ENCODE assay signal across 23 mouse cellular contexts in the genomic region with DNA sequence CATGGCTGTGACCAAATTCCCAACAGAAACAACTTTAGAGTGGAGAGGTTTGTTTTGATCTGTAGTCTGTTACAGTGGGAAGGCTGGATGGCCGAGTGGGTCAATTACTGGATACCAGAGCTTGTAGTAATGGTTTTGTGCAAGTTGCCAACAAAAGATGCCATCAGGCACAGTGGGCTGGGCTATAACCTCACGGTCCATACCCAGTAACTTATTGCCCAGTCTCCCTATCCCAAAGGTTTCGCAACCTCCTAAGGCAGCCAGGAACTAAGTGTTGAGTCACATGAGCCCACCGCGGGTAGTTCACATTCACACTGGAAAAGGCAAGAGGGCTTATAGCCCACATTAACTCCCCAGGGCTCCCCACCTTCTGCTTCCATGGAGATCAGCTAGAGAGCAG. TPM values are rescaled to one million over a fixed set of nuclear protein-coding genes. Genes with fewer than 3 reads are reported as not detected.
A peak's percentile ranks its signal among the peaks of the same experiment; 100 is the strongest.
DNase-seq lines count a peak whose midpoint lies in the region; TF ChIP-seq lines count a peak whose summit lies in the region.
"Had no signal": no experiment of that assay in that cellular context is flagged by ENCODE, and none has a peak within 500 bp of the region (broad histone marks: within the 10 kb centered on the region; RNA-seq: fewer than 3 reads in every experiment).

No protein-coding gene starts in this region.

- DNase-seq in kidney, postnatal 36 days, result peak; percentile 18 to 49
- no peak for DNase-seq in kidney, adult 18-20 months
- DNase-seq in Muller cell, postnatal 12 days (ENCODE audit: inconsistent ontology term), result peak; percentile 52
- no peak for DNase-seq in embryonic facial prominence, embryonic 10.5 days (ENCODE audit: low spot score)
- DNase-seq in thymus, postnatal 36 days, result no peak
- DNase-seq: adrenal gland, postnatal 14 days; cerebellum, adult 18-20 months; cerebellum, adult 9-11 months; cerebellum, postnatal 36 days; gastrocnemius, postnatal 36 days; heart, adult 18-20 months; heart, postnatal 10 days had no signal

- no peak overlapping the region for H3K4me3 ChIP-seq in brown adipose tissue, adult 24 weeks (ENCODE audit: insufficient read depth, low read depth, low read length)
- no peak overlapping the region for H3K4me3 ChIP-seq in small intestine, adult 2 months (ENCODE audit: low read depth, low read length)
- no peak overlapping the region for H3K4me3 ChIP-seq in embryonic facial prominence, embryonic 10.5 days
- H3K4me3 ChIP-seq: embryonic facial prominence, embryonic 15.5 days; erythroblast, embryonic 14.5 days; forebrain, embryonic 15.5 days; heart, embryonic 10.5 days; hindbrain, embryonic 13.5 days had no signal

- H3K36me3 ChIP-seq in small intestine, adult 2 months (ENCODE audit: control insufficient read depth, insufficient read depth, low read length), result peaks cover 16% of the 10 kb centered on the region
- no peaks in the 10 kb centered on the region for H3K36me3 ChIP-seq in embryonic facial prominence, embryonic 10.5 days (replicated peaks)
- H3K36me3 ChIP-seq: embryonic facial prominence, embryonic 15.5 days; forebrain, embryonic 15.5 days; heart, embryonic 10.5 days; hindbrain, embryonic 13.5 days had no signal

- H3K9me3 ChIP-seq in embryonic facial prominence, embryonic 10.5 days, result no peaks in the 10 kb centered on the region
- H3K9me3 ChIP-seq: embryonic facial prominence, embryonic 15.5 days; forebrain, embryonic 15.5 days; heart, embryonic 10.5 days; hindbrain, embryonic 13.5 days had no signal

- no peak for TF ChIP-seq CTCF in small intestine, adult 2 months (IDR thresholded peaks at IDR 0.05; ENCODE audit: extremely low read depth, insufficient read length, insufficient replicate concordance, low read depth, low read length)

- H3K4me1 ChIP-seq in brown adipose tissue, adult 24 weeks (ENCODE audit: control insufficient read depth, insufficient read depth, insufficient read length, low read length), result peaks cover 31% of the 10 kb centered on the region
- H3K4me1 ChIP-seq in small intestine, adult 2 months (ENCODE audit: control insufficient read depth, insufficient read depth, insufficient read length, low read length), result peaks cover 39% of the 10 kb centered on the region
- 0 out of 2 replicates have a peak, but pooled peaks cover 4% of the 10 kb centered on the region for H3K4me1 ChIP-seq in embryonic facial prominence, embryonic 10.5 days
- H3K4me1 ChIP-seq: embryonic facial prominence, embryonic 15.5 days; forebrain, embryonic 15.5 days; heart, embryonic 10.5 days; hindbrain, embryonic 13.5 days had no signal

- no peak for TF ChIP-seq POLR2A in small intestine, adult 2 months (IDR thresholded peaks at IDR 0.05; ENCODE audit: low read depth, low read length)

- H3K27me3 ChIP-seq in small intestine, adult 2 months (ENCODE audit: control insufficient read depth, insufficient read depth, low read length), result no peaks in the 10 kb centered on the region
- no peaks in the 10 kb centered on the region for H3K27me3 ChIP-seq in embryonic facial prominence, embryonic 10.5 days (replicated peaks; ENCODE audit: low read depth, poor library complexity, severe bottlenecking)
- H3K27me3 ChIP-seq: CH12.LX; embryonic facial prominence, embryonic 15.5 days; forebrain, embryonic 15.5 days; hindbrain, embryonic 13.5 days had no signal

- H3K27ac ChIP-seq in brown adipose tissue, adult 24 weeks (replicated peaks; ENCODE audit: low read depth, low read length), result peak overlapping the region; percentile 92
- H3K27ac ChIP-seq in small intestine, adult 2 months (ENCODE audit: insufficient read depth, low read depth, low read length), result peak overlapping the region; percentile 21; the same call in 1 of the 2 replicates
- H3K27ac ChIP-seq in embryonic facial prominence, embryonic 10.5 days (replicated peaks), result no peak overlapping the region
- H3K27ac ChIP-seq: embryonic facial prominence, embryonic 15.5 days; forebrain, embryonic 15.5 days; heart, embryonic 10.5 days; hindbrain, embryonic 13.5 days; hindbrain, postnatal 0 days had no signal

- WGBS in small intestine, adult 2 months, result 59% methylated on average over 5 of the region's 5 CpGs
- WGBS in embryonic facial prominence, embryonic 10.5 days, result 89% methylated on average over 5 of the region's 5 CpGs

RNA-seq across cellular contexts. Expression of gene Chdh, which starts 7.8 kb away (rescaled TPM):
- polyA plus RNA-seq in brown adipose tissue, adult 24 weeks (2012; ENCODE audit: insufficient read depth, insufficient read length, missing spikeins), result 26.0 and 28.5 TPM in 2 replicates
- polyA plus RNA-seq in small intestine, adult 2 months (2012; rRNA removed), result 41.7 and 92.0 TPM in 2 replicates
- 0.05 and 0.17 TPM in 2 replicates for polyA plus RNA-seq in embryonic facial prominence, embryonic 10.5 days (2016; fragmentation: Nextera tagmentation; extraction: Ambion mirVana)
- polyA plus RNA-seq: embryonic facial prominence, embryonic 11.5 days; erythroblast, embryonic 14.5 days; forebrain, embryonic 11.5 days had no signal

RNA-seq across cellular contexts. Expression of gene Il17rb, which starts 8.0 kb away (rescaled TPM):
- 1.1 and 1.8 TPM in 2 replicates for polyA plus RNA-seq in brown adipose tissue, adult 24 weeks (2012; ENCODE audit: insufficient read depth, insufficient read length, missing spikeins)
- 1.2 and 3.0 TPM in 2 replicates for polyA plus RNA-seq in small intestine, adult 2 months (2012; rRNA removed)
- 1.1 and 1.6 TPM in 2 replicates for polyA plus RNA-seq in embryonic facial prominence, embryonic 10.5 days (2016; fragmentation: Nextera tagmentation; extraction: Ambion mirVana)
- polyA plus RNA-seq: erythroblast, embryonic 14.5 days had no signal

RNA-seq across cellular contexts. Expression of gene Actr8, which starts 38.5 kb away (rescaled TPM):
- polyA plus RNA-seq in brown adipose tissue, adult 24 weeks (2012; ENCODE audit: insufficient read depth, insufficient read length, missing spikeins), result 22.8 and 29.2 TPM in 2 replicates
- polyA plus RNA-seq in small intestine, adult 2 months (2012; rRNA removed), result 3.4 and 6.3 TPM in 2 replicates
- 81.4 and 86.9 TPM in 2 replicates for polyA plus RNA-seq in embryonic facial prominence, embryonic 10.5 days (2016; fragmentation: Nextera tagmentation; extraction: Ambion mirVana)

RNA-seq across cellular contexts. Expression of gene Selenok, which starts 48.6 kb away (rescaled TPM):
- polyA plus RNA-seq in brown adipose tissue, adult 24 weeks (2012; ENCODE audit: insufficient read depth, insufficient read length, missing spikeins), result 242 and 250 TPM in 2 replicates
- 6.0 and 14.3 TPM in 2 replicates for polyA plus RNA-seq in small intestine, adult 2 months (2012; rRNA removed)
- polyA plus RNA-seq in embryonic facial prominence, embryonic 10.5 days (2016; fragmentation: Nextera tagmentation; extraction: Ambion mirVana), result 260 and 274 TPM in 2 replicates

Comparison
In these comparisons a context has a peak if more than half of its experiments do, and no peak if none do; other contexts are left out.
1. DNase-seq: peak in kidney, postnatal 36 days (2 of 2) and Muller cell, postnatal 12 days (single experiment); none in kidney, adult 18-20 months (single experiment), embryonic facial prominence, embryonic 10.5 days (single experiment) and thymus, postnatal 36 days (0 of 2).
2. RNA of gene Chdh, which starts 7.8 kb away (polyA plus RNA-seq): 41.7 to 92.0 TPM in small intestine, adult 2 months and 26.0 to 28.5 TPM in brown adipose tissue, adult 24 weeks; 0.05 to 0.17 TPM in embryonic facial prominence, embryonic 10.5 days; every median in the first group is over 10 times any median in the second.